Mouse (Mus musculus): Measurements from ENCODE around the gene Ccnd3. TPM values are rescaled to one million over a fixed set of nuclear protein-coding genes. Genes with fewer than 3 reads are reported as not detected.

Gene Ccnd3
- polyA plus RNA-seq, 1 experiment from 2014 or later = 331 TPM

DNA sequence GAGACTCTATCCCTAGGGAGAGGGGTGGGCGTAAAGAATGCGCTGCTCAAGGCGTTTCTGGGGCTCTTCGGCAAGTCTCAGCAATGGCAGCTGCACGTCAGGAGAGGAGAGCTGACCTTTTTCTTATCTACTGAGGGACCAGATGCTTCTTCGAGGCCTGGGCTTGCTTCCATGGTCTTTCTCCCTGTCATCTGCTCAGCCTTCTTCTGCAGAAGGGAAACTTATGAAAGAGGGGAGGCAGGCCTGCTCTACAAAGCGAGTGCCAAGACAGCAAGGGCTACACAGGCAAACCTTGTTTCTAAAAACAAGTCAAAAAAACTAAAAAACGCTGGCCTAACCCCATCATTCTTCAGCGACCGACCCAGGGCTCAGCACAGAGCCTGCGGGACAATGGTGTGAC lies 70.0 kb downstream of the Ccnd3 start:
- no peak for ATAC-seq (ENCODE audit: low read depth)
- Histone ChIP-seq H3K4me3 (ENCODE audit: low read depth, low read length) (no peak overlapping the region), H3K27me3 (ENCODE audit: control insufficient read depth, insufficient read depth, low read depth, low read length) (no peaks in the 10 kb centered on the region), H3K9ac (ENCODE audit: low read depth, low read length) (no peak overlapping the region), H3K27ac (ENCODE audit: low read length) (no peak overlapping the region), H3K4me2 (ENCODE audit: low read depth, low read length) (no peak overlapping the region), H3K36me3 (ENCODE audit: control insufficient read depth, insufficient read depth) (no peaks in the 10 kb centered on the region), H3K4me1 (ENCODE audit: control insufficient read depth, low read depth, low read length) (peaks cover 17% of the 10 kb centered on the region), H3K9me3 (replicated peaks; ENCODE audit: control insufficient read depth, low read length) (no peaks in the 10 kb centered on the region)
- WGBS (ENCODE audit: insufficient replicate concordance) = 67% methylated on average over 11 of the region's 11 CpGs

DNA sequence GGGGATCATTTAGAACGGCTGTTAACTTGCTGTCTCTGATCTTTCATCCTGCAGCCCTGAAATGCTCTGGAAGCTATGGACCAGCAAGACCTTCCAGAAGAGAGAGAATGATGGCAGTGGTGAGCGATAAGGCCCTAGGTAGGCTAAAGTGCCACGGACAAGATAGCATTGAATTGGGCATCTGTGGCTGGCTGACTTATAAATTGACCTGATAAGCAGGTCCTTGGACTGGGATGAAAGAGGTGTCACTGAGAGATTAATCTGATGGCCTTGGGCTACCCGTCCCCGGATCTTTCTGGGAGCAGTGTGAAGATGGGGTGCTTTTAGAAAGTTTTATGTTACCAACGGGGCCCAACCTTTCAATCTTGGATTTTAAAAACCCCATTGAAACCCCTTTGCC lies 73.8 kb downstream of the Ccnd3 start:
- H3K9ac ChIP-seq (ENCODE audit: low read depth, low read length) = no peak overlapping the region

GRCm38 (mm10) chr17:47580962-47581361 lies 76.1 kb downstream of the Ccnd3 start:
- ATAC-seq (ENCODE audit: low read depth) = no peak
- Histone ChIP-seq H3K4me1 (ENCODE audit: control insufficient read depth, low read depth, low read length) (peaks cover 17% of the 10 kb centered on the region), H3K9ac (ENCODE audit: low read depth, low read length) (no peak overlapping the region), H3K4me3 (ENCODE audit: low read depth, low read length) (no peak overlapping the region), H3K27me3 (ENCODE audit: control insufficient read depth, insufficient read depth, low read depth, low read length) (no peaks in the 10 kb centered on the region), H3K27ac (ENCODE audit: low read length) (no peak overlapping the region), H3K36me3 (ENCODE audit: control insufficient read depth, insufficient read depth) (no peaks in the 10 kb centered on the region), H3K4me2 (ENCODE audit: low read depth, low read length) (no peak overlapping the region), H3K9me3 (replicated peaks; ENCODE audit: control insufficient read depth, low read length) (no peaks in the 10 kb centered on the region)
- whole genome bisulfite sequencing (ENCODE audit: insufficient replicate concordance) = 82% methylated on average over 4 of the region's 4 CpGs

More for the DNA sequence above, 73.8 kb downstream of the Ccnd3 start:
- 36% methylated on average over 6 of the region's 6 CpGs for WGBS (ENCODE audit: insufficient replicate concordance)
- Histone ChIP-seq H3K27me3 (ENCODE audit: control insufficient read depth, insufficient read depth, low read depth, low read length) (no peaks in the 10 kb centered on the region), H3K36me3 (ENCODE audit: control insufficient read depth, insufficient read depth) (no peaks in the 10 kb centered on the region), H3K4me2 (ENCODE audit: low read depth, low read length) (peak overlapping the region; percentile 18), H3K4me3 (ENCODE audit: low read depth, low read length) (no peak overlapping the region), H3K9me3 (replicated peaks; ENCODE audit: control insufficient read depth, low read length) (no peaks in the 10 kb centered on the region), H3K4me1 (ENCODE audit: control insufficient read depth, low read depth, low read length) (peaks cover 17% of the 10 kb centered on the region), H3K27ac (ENCODE audit: low read length) (peak overlapping the region; percentile 84)
- ATAC-seq (ENCODE audit: low read depth) = peak; percentile 97

GRCm38 (mm10) chr17:47588517-47588916 lies 83.7 kb downstream of the Ccnd3 start:
- Histone ChIP-seq H3K4me3 (ENCODE audit: low read depth, low read length) (no peak overlapping the region), H3K27me3 (ENCODE audit: control insufficient read depth, insufficient read depth, low read depth, low read length) (no peaks in the 10 kb centered on the region), H3K4me1 (ENCODE audit: control insufficient read depth, low read depth, low read length) (peaks cover 24% of the 10 kb centered on the region), H3K4me2 (ENCODE audit: low read depth, low read length) (no peak overlapping the region), H3K9me3 (replicated peaks; ENCODE audit: control insufficient read depth, low read length) (no peaks in the 10 kb centered on the region), H3K27ac (ENCODE audit: low read length) (no peak overlapping the region), H3K36me3 (ENCODE audit: control insufficient read depth, insufficient read depth) (no peaks in the 10 kb centered on the region), H3K9ac (ENCODE audit: low read depth, low read length) (no peak overlapping the region)
- ATAC-seq (ENCODE audit: low read depth) = no peak
- WGBS (ENCODE audit: insufficient replicate concordance) = 77% methylated on average over 8 of the region's 8 CpGs

DNA sequence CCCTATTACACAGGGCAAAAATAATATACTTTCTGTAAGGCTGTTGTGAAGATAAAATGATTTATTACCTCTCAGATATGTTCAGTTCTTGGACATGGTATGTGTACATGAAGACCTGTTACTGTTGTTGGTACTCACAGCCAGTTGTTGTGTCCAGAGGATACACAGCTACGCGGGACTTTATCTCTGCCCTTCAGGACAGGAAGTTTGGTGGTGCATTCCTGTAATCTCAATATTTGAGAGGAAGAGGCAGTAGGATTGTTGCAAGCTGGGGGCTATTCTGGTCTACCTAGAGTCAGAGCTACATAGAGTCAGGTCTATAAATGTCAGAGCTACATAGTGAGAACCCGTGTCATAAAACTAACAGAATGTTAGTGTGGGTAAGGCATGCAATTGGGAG lies 86.2 kb downstream of the Ccnd3 start:
- WGBS (ENCODE audit: insufficient replicate concordance) = 14% methylated on average over 3 of the region's 3 CpGs
- no peak overlapping the region for H3K9ac ChIP-seq (ENCODE audit: low read depth, low read length)
- peaks cover 29% of the 10 kb centered on the region for H3K4me1 ChIP-seq (ENCODE audit: control insufficient read depth, low read depth, low read length)
- H3K27ac ChIP-seq (ENCODE audit: low read length) = no peak overlapping the region
- no peaks in the 10 kb centered on the region for H3K9me3 ChIP-seq (replicated peaks; ENCODE audit: control insufficient read depth, low read length)
- no peak overlapping the region for H3K4me3 ChIP-seq (ENCODE audit: low read depth, low read length)
- no peak for ATAC-seq (ENCODE audit: low read depth)
- H3K36me3 ChIP-seq (ENCODE audit: control insufficient read depth, insufficient read depth) = no peaks in the 10 kb centered on the region
- no peaks in the 10 kb centered on the region for H3K27me3 ChIP-seq (ENCODE audit: control insufficient read depth, insufficient read depth, low read depth, low read length)
- no peak overlapping the region for H3K4me2 ChIP-seq (ENCODE audit: low read depth, low read length)

DNA sequence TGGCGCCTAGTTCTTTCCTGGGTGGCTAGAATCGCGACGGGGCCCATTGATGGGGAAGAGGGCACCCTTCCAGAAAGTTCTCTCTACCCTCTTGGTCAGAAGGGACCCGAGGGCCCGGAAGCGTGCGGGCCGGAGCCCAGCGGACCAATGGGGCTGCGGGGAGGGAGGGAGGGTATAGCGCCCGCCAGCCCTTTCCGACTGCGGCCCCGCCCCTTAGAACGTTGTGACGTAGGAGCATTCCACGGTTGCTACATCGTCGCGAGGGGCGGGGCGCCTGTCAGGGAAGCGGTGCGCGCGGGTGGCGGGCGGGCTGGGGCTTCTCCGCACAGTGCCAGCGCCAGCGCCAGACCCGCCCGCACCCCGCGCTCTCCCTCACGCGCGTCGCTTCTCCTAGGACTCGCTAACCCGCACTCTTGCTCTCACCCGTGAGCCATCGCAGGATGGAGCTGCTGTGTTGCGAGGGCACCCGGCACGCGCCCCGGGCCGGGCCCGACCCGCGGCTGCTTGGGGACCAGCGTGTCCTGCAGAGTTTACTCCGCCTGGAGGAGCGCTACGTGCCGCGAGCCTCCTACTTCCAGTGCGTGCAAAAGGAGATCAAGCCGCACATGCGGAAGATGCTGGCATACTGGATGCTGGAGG lies 88.5 kb downstream of the Ccnd3 start:
- Histone ChIP-seq H3K27ac (ENCODE audit: low read length) (peak overlapping the region; percentile 95), H3K4me1 (ENCODE audit: control insufficient read depth, low read depth, low read length) (peaks cover 51% of the 10 kb centered on the region), H3K9ac (ENCODE audit: low read depth, low read length) (peak overlapping the region; percentile 78), H3K4me3 (ENCODE audit: low read depth, low read length) (peak overlapping the region; percentile 69), H3K27me3 (ENCODE audit: control insufficient read depth, insufficient read depth, low read depth, low read length) (no peaks in the 10 kb centered on the region), H3K36me3 (ENCODE audit: control insufficient read depth, insufficient read depth) (peaks cover 16% of the 10 kb centered on the region; the same call in 1 of the 2 replicates), H3K9me3 (replicated peaks; ENCODE audit: control insufficient read depth, low read length) (no peaks in the 10 kb centered on the region), H3K4me2 (ENCODE audit: low read depth, low read length) (peak overlapping the region; percentile 72)
- WGBS (ENCODE audit: insufficient replicate concordance) = under 1% methylated on average over 62 of the region's 63 CpGs
- peak; percentile 77 for ATAC-seq (ENCODE audit: low read depth)

- under 1% methylated on average over 13 of the region's 13 CpGs for WGBS (ENCODE audit: insufficient replicate concordance)
- H3K36me3 ChIP-seq (ENCODE audit: control insufficient read depth, insufficient read depth) = peaks cover 20% of the 10 kb centered on the region
- H3K4me3 ChIP-seq (ENCODE audit: low read depth, low read length) = peak overlapping the region; percentile 69
- H3K9ac ChIP-seq (ENCODE audit: low read depth, low read length) = peak overlapping the region; percentile 78
- H3K4me1 ChIP-seq (ENCODE audit: control insufficient read depth, low read depth, low read length) = peaks cover 55% of the 10 kb centered on the region
- H3K9me3 ChIP-seq (replicated peaks; ENCODE audit: control insufficient read depth, low read length) = no peaks in the 10 kb centered on the region
- no peak for ATAC-seq (ENCODE audit: low read depth)
- H3K4me2 ChIP-seq (ENCODE audit: low read depth, low read length) = peak overlapping the region; percentile 72
- peak overlapping the region; percentile 95 for H3K27ac ChIP-seq (ENCODE audit: low read length)
- H3K27me3 ChIP-seq (ENCODE audit: control insufficient read depth, insufficient read depth, low read depth, low read length) = no peaks in the 10 kb centered on the region
Measured at GRCm38 (mm10) chr17:47593854-47594182, 89.0 kb downstream of the Ccnd3 start.

DNA sequence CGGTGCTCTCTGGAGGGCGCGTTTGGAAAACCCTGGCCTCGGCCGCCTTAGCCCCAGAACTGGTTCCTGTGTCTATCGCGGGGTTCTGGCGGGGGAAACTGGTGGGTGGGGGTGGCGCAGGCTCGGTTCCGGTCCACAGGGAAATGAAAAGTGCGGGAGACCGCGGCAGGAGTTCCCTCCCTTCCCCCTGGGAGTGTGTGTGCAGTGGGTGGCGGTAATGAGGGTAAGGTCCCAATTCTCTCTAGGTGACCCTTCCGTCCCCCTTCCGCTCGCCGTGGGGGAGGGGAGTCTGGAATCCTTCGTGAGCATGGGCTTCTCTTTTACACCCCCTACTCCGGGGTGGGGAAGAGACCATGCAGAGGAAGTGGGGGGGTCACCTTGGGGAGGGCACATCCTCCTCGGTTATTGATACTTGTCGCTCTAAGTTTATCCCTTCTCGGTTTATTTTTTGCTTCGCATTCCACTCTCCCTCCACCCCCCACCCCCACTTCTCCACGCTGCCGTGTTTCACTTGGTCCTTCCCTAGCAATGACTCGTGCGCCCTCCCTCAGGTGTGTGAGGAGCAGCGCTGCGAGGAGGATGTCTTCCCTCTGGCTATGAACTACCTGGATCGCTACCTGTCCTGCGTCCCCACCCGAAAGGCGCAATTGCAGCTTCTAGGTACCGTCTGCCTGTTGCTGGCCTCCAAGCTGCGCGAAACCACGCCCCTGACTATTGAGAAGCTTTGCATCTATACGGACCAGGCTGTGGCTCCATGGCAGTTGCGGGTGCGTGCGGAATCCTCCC lies 89.5 kb downstream of the Ccnd3 start:
- ATAC-seq (ENCODE audit: low read depth) = peak; percentile 9
- WGBS (ENCODE audit: insufficient replicate concordance) = 0% methylated on average over 43 of the region's 43 CpGs

DNA sequence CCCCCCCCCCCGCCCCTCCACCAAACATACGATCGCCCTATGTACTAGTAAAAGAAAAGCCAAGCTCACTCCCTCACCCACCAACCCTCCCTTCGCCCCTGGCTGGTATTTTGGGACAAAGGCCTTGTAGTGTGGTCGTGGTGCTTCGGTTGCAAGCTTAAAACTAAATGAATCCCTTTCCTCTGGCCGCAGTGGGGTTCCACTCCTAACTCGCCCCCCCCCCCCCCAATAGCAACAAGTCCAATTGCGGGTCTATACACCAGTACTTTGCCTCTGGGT lies 90.1 kb downstream of the Ccnd3 start:
- peak overlapping the region; percentile 69 for H3K4me3 ChIP-seq (ENCODE audit: low read depth, low read length)
- H3K9me3 ChIP-seq (replicated peaks; ENCODE audit: control insufficient read depth, low read length) = no peaks in the 10 kb centered on the region
- H3K9ac ChIP-seq (ENCODE audit: low read depth, low read length) = peak overlapping the region; percentile 78
- 3% methylated on average over 6 of the region's 9 CpGs for WGBS (ENCODE audit: insufficient replicate concordance)
- peaks cover 66% of the 10 kb centered on the region for H3K4me1 ChIP-seq (ENCODE audit: control insufficient read depth, low read depth, low read length)
- ATAC-seq (ENCODE audit: low read depth) = no peak
- peak overlapping the region; percentile 95 for H3K27ac ChIP-seq (ENCODE audit: low read length)
- H3K27me3 ChIP-seq (ENCODE audit: control insufficient read depth, insufficient read depth, low read depth, low read length) = no peaks in the 10 kb centered on the region
- H3K36me3 ChIP-seq (ENCODE audit: control insufficient read depth, insufficient read depth) = peaks cover 31% of the 10 kb centered on the region
- peak overlapping the region; percentile 72 for H3K4me2 ChIP-seq (ENCODE audit: low read depth, low read length)

More for the DNA sequence above, 89.5 kb downstream of the Ccnd3 start:
- peak overlapping the region; percentile 69 for H3K4me3 ChIP-seq (ENCODE audit: low read depth, low read length)
- H3K27ac ChIP-seq (ENCODE audit: low read length) = peak overlapping the region; percentile 95
- peak overlapping the region; percentile 78 for H3K9ac ChIP-seq (ENCODE audit: low read depth, low read length)
- no peaks in the 10 kb centered on the region for H3K9me3 ChIP-seq (replicated peaks; ENCODE audit: control insufficient read depth, low read length)
- H3K4me1 ChIP-seq (ENCODE audit: control insufficient read depth, low read depth, low read length) = peaks cover 61% of the 10 kb centered on the region
- peaks cover 26% of the 10 kb centered on the region for H3K36me3 ChIP-seq (ENCODE audit: control insufficient read depth, insufficient read depth)
- peak overlapping the region; percentile 72 for H3K4me2 ChIP-seq (ENCODE audit: low read depth, low read length)
- no peaks in the 10 kb centered on the region for H3K27me3 ChIP-seq (ENCODE audit: control insufficient read depth, insufficient read depth, low read depth, low read length)
